Mouse (Mus musculus) MEL-GATA-1-ER (cell line): Measurements from ENCODE around the gene Adgrf5.
"Not testable (repeated sequence)": the region's sequence is repeated elsewhere in the genome, so short reads cannot be mapped to it uniquely, and the experiment has no call there.

Source experiments
- DNase-seq: peaks from one replicate; pipeline ENCODE4 v3.0.0-alpha.2; 2012; ENCODE audit warnings: low read depth; ENCODE audit errors: extremely low read depth

Gene Adgrf5

GRCm38 (mm10) chr17:43359826-43360619 lies at the start of gene Adgrf5:
TSS of gene Adgrf5 (plus strand) at chr17:43360451.
- DNase-seq = no peak

DNA sequence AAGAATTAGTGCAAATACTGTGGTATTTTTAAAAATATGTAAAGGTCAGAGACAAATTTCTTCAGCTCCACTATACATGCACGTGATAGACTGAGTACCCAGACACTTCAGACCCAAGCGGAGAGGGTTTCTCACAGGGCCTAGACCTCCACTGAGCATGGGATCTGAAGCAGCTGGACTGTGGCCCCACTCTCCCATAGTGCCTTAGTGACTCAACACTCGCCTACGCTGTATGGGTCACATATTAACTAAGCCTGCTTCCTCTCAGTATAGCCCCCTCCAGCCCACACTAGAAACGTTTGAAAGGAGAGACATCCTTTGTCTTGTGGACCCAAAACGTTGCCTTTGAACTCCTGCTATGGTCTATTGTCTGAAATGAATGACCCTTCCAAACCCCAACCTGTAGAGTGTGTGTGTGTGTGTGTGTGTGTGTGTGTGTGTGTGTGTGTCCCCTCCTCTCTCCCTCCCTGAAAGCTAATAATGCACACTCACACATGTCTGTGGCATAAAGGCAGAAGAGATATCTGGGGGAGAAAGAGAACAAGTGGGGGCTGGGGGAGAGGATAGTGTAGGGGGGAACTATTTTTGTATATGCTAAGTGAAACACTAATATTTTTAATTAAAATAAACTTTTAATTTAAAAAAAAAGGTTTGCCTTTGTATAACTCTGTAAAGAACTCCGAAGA lies 34.1 kb upstream of the Adgrf5 start:
- DNase-seq = no peak

GRCm38 (mm10) chr17:43326726-43327700 lies 33.2 kb upstream of the Adgrf5 start:
- no peak for DNase-seq

- DNase-seq = no peak
Measured at GRCm38 (mm10) chr17:43327810-43328209, 32.4 kb upstream of the Adgrf5 start.

GRCm38 (mm10) chr17:43329216-43329615 lies 31.0 kb upstream of the Adgrf5 start:
- DNase-seq = no peak

GRCm38 (mm10) chr17:43329761-43330183 lies 30.5 kb upstream of the Adgrf5 start:
- no peak for DNase-seq

GRCm38 (mm10) chr17:43332686-43333085 lies 27.6 kb upstream of the Adgrf5 start:
- DNase-seq = no peak

GRCm38 (mm10) chr17:43334074-43334473 lies 26.2 kb upstream of the Adgrf5 start:
- no peak for DNase-seq

GRCm38 (mm10) chr17:43337643-43338042 lies 22.6 kb upstream of the Adgrf5 start:
- DNase-seq = no peak

DNA sequence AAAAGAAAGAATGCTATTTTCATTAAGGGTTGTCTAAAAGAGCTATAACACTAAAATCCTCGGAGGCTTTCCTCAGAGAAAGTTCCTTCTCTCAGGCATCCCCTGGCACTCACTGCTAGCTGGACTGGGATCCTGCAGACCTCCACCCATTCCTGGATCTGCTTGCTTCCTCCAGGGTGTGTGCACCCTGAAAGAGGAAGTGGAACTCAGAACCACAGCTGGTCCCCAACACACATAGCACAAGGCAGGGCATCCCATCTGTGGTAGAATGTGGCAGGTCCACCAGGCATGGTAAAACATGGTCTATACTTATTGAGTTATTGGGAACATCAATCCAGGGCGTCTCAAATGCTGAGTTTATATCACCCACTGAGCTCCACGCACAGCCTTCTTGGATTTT lies 22.0 kb upstream of the Adgrf5 start:
- no peak for DNase-seq

GRCm38 (mm10) chr17:43346499-43346898 lies 13.8 kb upstream of the Adgrf5 start:
- DNase-seq = not testable (repeated sequence)

- no peak for DNase-seq
Measured at GRCm38 (mm10) chr17:43357902-43358539, 2.2 kb upstream of the Adgrf5 start.

GRCm38 (mm10) chr17:43361021-43361420 lies 770 bp downstream of the Adgrf5 start:
- no peak for DNase-seq

- DNase-seq = no peak
Measured at GRCm38 (mm10) chr17:43362362-43362761, 2.1 kb downstream of the Adgrf5 start.

DNA sequence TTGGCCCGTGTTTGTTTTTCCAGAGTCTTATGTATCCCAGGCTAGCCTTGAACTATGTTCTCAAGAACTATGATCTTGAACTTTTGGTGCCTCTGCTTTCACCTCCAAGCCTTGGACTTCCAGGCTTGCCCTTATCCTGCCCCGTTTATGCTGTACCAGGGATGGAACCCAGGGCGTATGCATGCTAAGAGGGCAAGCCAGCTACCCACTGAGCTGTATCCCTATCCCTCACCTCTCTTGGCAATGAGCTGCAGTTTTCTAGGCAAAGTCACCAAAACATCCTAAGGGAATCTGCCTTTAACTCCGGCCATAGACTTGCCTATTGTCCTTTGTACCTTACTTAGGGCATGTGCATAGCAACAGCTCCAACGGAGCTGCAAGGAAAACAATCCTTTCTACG lies 2.6 kb downstream of the Adgrf5 start:
- DNase-seq = no peak

- no peak for DNase-seq
Measured at GRCm38 (mm10) chr17:43363921-43364320, 3.7 kb downstream of the Adgrf5 start.

- no peak for DNase-seq
Measured at GRCm38 (mm10) chr17:43365297-43365696, 5.0 kb downstream of the Adgrf5 start.

DNA sequence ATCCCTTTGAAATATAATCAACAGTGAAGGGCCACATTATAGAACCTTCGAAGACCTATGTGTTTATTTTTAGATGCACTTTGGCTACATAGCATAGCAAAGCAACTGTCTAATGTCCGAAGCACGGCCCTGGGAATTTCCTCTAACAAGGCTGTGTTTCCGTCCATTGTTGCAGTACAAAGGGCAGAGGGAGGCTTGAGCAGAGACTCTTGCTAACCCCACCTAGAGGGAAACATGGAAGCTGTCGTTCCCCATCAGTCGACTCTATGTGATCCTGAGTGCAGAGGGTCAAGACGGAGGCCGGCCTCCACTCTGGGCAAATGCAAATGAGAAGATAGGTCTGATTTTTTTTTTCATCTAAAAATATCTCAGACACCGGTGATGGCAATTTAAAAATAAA lies 6.2 kb downstream of the Adgrf5 start:
- DNase-seq = no peak

- no peak for DNase-seq
Measured at GRCm38 (mm10) chr17:43368171-43368576, 7.9 kb downstream of the Adgrf5 start.

DNA sequence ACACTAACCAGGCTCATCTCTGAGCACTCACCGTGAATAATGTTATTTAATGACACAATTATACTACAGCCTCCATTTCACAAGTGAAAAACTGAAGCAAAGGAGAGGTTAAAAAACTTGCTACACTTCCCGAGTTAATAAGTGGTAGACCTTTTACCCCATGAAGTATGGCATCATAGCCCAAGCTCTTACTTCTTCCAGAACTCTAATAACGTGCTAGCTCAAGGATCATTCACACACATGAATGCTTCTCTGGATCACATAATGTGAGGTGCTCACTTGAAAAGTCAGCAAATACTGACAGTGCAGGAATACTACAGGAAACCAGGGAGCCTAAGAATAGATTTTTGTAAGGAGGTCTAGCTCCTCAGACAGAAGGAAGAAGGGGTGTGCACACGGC lies 12.4 kb downstream of the Adgrf5 start:
- no peak for DNase-seq

- DNase-seq = no peak
Measured at GRCm38 (mm10) chr17:43374020-43374419, 13.8 kb downstream of the Adgrf5 start.
